Mouse (Mus musculus) frontal cortex, adult 2 months (tissue): Measurements from ENCODE around the gene Phldb3. TPM values are rescaled to one million over a fixed set of nuclear protein-coding genes. Genes with fewer than 3 reads are reported as not detected.

ENCODE experiments used
- DNase-seq, 2 experiments: peaks; one replicate each; pipeline ENCODE4 v3.0.0; 2022; ENCODE audit warnings: low spot score in 1 of 2; ENCODE audit errors: extremely low spot score in 1 of 2
- polyA plus RNA-seq: library from polyadenylated mRNA; depleted of rRNA; stranded (reverse); fragments of >200 nt; gene quantifications from 2 replicates; pipeline ENCODE4 v1.2.3, GENCODE M21; 2012; rRNA removed

The Phldb3 gene
- polyA plus RNA-seq, result 0.08 and 0.12 TPM in 2 replicates

DNA sequence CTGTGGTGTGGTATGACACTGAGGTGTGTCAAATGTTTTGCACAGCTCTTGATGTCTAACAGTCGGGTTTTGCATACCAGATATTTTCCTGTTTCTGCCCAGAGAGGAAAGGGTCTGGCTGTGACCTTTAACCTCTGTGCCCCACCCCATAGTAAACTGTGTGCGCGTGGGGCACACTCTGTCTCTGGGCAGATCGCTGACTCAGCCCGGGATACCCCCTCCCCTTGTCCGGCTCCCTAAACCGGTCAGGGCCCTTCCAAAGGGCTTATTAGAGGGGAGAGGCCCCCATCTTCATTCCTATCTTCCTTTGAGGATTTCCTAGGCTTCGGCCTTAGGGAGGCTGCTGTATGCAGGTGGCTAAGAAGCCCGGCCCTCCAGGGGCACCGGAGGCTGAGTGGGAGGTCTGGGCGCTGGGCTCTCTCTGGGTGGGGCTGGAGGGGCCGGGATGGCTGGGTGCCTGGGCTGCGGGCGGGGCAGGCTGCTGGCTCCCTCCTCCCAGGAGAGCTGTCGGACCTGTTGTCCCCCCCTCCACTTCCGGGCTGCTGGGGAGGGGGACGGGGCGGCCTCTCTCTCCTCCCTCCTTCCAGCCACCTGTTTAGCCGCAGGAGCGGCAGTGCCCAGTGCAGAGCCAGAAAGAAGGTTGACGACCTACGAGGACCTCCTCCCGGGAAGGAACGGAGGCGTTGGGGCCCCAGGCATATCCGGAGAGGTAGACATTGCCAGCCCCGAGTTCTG lies at the start of gene Phldb3:
Gene Phldb3 (plus strand): TSS at position 620 of the 735 bp plus-strand sequence.
- DNase-seq, result no peak

DNA sequence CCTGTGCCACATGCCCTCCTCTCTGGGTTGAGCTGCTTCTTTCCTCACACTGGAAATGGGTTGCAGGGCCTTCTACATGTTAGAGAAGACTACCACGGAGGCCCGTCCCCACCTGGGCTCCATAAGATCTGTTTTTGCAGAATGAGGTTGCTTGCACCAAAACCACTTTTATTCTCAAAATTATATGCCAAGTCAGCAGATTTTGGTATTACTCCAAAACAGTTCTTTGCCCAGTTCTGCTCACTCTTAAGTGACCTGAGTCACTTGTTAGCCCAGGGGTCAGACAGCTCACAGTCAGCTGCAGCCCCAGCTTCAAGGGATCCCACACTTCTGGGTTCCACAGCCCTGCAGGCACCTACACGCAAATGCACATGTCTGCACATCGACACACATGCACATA lies 49.1 kb upstream of the Phldb3 start:
- DNase-seq, result no peak

DNA sequence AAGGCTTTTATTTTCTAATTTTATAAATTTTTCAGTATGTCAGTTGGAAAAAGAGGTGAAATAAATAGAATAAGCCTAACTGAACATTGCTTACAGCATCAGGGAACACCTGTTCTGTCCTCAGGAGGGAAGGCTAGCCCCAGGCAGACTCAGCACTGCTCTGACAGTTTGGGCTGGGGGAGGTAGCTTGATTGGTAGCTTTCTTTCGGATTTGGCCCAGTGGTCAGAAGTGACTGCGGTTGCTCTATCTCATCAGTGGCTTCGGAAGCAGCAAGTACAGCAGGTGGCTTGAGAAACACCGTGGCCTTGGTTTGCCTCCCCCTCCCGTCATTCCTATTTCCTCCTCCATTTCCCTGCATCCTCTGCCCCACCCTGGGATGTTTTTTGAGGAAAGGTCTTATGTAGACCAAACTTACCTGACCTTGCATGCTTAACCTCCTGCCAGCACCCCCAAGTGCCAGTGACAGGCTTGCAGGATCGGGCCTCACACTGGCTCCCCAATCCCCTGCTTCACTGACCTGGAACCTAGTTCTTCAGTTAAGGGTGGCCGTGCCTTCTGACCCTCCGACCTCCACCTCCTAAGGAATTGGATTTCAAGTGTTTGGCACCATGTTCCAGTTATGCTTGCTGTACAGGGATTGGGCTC lies 47.2 kb upstream of the Phldb3 start:
- no peak for DNase-seq

DNA sequence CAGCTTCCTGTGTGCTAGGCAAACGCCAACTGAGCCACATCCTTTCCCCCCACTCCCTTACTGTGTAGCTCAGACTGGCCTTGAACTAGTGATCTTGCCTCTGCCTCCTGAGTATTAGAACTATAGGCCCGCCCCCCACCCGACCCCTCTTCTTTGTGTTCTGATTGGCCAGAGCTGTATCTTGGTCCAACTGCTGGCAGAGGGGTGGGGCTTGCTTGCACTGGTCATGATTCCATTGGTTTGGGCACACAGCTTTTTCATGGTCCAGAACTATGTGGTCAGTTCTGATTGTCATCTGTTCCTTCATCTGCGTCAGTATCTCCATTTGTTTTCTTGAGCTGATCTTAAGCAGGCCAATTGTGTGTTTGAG lies 46.7 kb upstream of the Phldb3 start:
- no peak for DNase-seq

DNA sequence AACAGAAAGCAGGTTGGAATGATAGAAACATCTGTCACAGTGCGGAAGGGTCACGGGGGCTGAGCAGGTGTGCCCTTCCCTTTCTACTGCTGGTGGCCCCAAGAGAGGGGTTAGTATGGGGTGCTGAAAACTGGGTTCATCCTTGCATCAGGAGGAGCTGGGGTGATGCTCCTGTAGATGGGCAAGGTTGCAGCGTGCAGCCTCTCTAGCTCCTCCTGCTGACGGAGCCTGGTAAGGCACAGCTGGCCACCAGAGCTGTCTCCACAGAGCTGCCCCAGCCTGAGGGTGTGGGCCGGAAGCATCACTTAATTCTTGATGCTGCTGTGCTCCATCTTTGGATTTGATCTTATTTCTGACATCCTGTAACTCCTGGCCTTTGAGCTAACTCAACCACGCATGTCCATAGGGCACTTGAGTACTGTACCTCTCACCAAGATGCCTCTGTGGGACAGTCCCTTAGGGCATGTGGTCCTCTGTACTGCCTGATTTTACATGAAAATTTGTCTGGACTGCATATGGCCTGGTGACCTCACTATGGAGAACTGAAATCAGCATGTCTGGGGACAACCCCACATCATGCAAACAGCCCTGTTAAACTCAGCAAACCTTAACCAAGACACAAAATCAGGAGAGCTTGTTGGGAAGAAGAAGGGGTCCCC lies 45.8 kb upstream of the Phldb3 start:
- DNase-seq, result peak in 1 of 2 experiments; percentile 82

DNA sequence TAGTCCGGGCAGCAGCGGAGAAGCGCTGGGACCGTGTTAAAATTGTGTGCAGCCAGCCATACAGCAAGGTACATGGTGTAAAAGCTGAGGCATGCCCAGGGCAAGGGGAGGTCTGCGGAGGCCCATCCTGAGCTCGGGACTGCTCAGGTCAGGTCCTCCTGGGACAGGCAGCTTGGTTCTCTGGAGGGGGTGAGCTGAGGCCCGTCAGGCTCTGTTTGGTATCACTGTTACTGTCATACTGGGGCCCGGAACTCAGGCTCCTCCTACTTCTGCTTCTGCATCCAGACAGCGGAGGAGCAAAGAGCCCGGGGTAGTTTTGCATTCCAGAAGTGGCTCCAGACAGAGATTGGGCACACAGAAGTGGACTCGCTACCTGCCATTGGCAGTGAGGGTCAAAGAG lies 44.9 kb upstream of the Phldb3 start:
- no peak for DNase-seq

DNA sequence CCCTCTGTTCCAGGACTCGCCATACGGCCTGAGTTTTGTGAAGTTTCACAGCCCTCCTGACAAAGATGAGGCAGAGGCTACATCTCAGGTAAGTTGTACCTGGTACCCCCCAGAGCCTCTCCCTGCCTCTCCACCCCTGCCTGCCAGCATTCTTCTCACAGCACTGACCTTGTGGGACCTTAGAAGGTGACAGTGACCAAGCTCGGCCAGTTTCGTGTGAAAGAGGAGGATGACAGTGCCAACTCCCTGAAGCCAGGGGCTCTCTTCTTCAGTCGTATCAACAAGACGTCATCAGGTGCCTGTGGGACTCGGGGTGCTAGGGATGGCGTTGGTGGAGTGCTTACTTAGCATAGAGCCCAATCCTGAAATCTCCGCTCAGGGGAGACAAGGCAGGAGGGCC lies 44.4 kb upstream of the Phldb3 start:
- no peak for DNase-seq

DNA sequence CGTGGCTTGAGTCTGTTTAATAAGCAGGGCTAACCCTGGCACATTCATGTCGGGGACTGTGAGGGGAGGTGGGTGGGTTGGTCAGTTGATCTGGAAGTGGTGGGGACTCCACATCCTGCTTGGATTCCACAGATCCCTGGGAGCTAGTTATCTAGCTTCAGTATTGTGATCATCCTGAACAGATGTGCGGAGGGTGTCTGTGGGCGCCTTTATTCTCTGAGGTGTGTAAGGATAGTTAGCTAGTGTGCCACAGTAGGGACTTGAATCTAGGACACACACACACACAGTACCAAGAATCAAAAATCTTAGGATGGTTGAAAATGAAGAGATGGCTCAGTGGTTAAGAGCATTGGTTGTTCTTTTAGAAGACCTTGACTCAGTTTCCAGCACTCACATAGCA lies 42.1 kb upstream of the Phldb3 start:
- DNase-seq, result no peak

DNA sequence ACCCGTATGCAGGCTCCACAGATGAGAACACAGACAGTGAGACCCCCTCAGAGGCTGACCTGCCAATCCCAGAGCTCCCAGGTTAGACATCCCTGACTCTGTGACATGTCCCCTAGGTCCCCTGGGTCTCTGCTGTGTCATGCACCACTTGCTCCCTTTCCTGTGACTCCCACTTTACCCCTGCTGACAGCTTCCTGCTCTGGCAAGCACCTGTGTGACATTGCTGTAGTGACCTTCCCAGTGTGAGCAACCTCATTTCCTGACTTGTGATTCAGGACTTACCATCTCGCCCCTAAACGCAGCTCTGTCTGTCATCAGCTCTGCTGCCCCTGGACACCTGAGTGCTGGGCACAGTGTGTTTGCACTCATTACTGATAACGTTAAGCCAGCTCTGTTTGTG lies 39.5 kb upstream of the Phldb3 start:
- no peak for DNase-seq

DNA sequence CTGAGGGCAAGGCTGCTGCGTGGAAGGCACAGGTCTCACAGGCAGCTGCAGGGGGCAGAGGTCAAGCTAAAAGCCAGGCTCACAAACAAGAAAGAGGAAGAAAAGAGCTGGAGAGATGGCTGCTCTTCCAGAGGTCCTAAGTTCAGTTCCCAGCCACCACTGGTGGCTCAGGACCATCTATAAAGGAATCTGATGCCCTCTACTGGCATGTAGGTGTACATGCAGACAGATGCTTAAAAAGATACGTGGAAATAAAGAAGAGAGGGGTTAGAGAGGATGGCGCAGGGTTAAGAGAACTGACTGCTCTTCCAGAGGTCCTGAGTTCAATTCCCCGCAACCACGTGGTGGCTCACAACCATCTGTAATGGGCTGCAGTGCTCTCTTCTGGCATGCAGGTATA lies 38.1 kb upstream of the Phldb3 start:
- DNase-seq, result no peak

DNA sequence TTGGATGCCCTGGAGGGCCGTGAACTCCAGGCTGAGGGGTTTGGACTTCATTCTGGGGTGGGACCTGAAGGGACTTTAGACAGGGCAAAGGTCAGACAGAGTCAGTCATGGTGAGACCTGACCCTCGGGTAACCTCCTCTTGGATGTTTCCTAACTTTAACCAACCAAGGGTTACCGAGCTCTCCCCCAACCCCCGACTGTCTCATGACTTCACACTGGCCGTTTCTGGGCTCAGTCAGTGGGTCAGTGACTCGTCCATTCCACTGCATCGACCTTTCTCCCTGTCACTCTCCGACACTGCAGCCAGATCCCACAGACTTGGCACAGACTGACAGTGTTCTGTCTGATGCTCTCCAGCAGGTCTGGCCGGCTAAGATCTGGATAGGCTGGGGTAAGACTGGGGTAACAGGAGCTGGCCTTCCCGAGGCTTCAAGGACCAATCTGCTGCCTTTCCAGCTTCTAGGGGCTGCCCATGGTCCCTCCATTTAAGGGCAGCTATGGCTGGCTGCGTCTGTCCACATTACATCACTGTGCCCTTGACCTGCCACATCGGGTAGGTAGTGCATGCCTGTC lies 36.3 kb upstream of the Phldb3 start:
- no peak for DNase-seq

DNA sequence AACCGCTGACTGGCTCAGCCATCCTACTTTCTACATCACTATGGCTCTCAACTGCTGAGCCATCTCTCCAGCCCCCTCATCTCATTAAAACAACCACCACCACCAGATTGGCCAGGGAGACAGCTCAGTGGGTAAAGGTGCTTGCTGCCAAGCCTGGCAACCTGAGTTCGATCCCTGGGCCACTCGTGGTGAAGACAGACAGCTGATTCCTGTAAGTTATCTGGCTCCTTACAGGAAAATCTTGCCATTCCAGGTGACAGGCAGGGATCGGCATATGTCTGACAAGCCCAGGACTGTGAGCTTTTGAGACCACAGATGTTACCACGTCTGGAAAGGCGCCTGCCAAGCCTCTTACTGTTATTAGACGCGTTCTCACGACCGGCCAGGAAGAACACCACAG lies 32.8 kb upstream of the Phldb3 start:
- DNase-seq, result no peak

DNA sequence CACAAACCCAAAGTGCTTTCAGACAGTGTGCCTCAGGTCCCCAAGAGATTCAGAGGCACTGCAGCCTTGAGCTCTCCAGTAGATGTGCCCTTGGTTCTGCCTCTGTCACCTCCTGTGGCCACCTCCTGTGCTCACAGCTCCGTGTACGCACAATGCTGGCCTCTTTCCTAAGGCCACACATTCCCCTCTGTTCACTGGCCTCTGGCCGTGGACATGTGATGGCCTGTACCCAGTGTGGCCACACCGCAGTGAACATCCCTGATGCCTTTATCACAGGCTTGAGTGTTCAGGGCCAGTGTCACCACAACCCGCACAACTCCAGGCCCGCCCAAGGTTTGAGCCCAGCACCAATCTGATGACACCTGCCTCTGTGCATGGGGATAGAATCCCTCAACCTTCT lies 25.7 kb upstream of the Phldb3 start:
- no peak for DNase-seq

DNA sequence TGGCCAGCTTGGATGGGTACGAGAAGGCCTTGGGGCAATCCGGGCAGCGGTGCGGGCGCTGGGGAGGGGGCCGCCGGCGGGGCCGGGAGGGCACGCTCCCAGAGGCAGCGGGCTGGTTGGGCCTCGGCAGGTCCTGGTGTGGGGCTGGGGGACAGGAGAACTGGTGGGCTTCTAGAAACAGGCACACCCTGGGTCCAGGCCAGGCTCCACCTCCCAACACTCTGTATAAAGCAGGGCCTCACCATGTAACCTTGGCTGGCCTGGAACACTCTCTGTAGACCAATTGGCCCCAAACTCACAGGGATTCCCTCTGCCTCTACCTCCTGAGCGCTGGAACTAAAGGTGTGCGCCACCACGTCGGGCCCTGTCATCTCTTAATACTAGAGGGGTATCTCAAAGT lies 24.6 kb upstream of the Phldb3 start:
- no peak for DNase-seq

DNA sequence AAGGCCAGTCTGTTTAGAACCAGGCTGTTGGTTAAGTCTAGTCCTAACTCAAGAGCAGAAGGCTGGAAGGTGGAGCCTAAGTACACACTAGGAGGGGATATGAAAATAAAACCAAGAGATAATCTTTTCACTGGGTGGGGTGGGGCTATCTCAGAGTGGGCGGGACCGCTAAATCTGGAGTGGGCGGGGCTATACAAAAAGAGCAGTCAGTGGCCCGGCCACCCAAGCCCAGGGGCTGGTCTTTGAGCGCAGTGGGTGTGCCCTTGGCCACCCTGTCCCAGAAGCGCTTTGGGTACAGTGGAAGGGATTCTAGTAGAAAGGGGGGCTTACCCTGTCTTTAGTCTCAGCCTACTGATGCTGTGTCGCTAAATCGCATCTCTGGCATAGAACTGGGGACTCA lies 23.7 kb upstream of the Phldb3 start:
- peak in 1 of 2 experiments; percentile 23 for DNase-seq

DNA sequence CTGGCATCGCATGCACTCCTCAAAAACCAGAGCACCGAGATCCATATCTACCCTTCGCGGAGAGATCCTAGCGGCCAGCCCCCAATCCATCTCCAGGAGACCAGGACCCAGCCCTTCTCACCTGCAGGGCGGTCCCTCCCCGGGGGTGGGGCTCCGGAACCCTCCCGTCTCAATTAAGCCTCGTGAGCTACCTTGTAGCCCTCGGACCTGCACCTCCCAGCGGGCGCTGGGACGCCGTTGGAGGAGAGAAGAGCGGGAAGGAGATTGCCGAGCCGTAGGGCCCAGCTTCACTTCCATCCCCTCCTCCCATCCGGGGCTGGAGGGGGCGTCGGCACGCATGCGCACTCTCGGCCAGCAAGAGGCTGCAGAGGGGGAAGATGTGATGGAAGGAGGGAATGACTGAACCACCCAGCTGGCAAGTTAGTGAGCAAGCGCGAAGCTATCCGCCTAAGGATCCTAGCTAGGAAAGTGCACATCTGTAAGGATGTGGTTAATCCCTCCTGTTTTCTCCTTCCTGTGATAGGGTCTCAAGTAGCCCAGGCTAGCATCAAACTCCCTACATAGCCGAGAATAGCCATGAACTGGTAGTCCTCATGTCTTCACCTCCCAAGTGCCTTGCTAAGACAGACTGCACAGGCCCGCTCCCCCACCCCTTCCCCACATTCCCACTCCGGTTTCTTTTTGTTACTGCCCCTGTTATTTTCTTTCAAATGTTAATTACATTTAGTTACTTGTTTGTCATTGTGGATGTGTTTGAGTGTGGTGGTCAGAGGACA lies 23.0 kb upstream of the Phldb3 start, which contains the start of the genes Ethe1 and Zfp575:
Gene Ethe1 (plus strand): TSS at position 214 of the 776 bp plus-strand sequence.
Gene Zfp575 (minus strand): TSS at position 312 of the 776 bp plus-strand sequence.
- DNase-seq, result peak; percentile 50 to 89

DNA sequence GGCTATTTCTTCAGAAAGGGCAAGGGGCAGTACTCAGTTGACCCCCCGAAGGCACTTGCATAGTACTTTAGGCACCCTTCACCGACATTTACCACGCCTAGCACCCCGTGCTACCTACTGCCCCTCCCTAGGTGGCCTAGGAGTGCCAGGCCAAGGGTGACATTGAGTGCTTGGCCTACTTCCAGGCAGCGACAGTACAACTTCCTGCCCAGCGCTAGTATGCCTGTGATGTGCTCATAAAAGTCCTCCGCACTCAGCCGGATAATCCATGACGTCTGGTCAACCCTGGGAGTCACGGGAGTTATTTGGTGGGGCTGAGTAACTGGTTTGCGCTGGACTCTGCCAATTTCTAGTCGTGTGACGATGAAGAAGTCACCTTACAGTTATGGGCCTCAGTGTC lies 22.2 kb upstream of the Phldb3 start:
- DNase-seq, result no peak

DNA sequence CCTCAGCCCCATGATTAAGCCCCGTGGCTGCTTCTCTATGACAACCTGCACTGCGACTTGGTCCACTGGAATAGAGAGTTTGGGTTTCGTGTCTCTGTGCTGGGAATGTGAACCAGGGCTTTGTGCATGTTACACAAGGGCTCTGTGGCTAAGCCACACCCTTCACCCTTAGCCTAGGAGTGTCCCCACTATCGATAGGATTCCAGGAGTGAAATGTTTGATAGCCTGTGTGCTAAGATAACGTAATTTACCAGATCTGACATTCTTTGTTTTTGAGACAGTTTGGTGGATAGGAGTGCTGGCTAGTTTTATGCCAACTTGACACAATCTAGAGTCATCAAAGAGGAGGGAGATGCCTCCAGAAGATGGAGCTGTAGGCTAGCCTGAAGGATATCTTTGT lies 18.8 kb upstream of the Phldb3 start:
- DNase-seq, result peak in 1 of 2 experiments; percentile 29

DNA sequence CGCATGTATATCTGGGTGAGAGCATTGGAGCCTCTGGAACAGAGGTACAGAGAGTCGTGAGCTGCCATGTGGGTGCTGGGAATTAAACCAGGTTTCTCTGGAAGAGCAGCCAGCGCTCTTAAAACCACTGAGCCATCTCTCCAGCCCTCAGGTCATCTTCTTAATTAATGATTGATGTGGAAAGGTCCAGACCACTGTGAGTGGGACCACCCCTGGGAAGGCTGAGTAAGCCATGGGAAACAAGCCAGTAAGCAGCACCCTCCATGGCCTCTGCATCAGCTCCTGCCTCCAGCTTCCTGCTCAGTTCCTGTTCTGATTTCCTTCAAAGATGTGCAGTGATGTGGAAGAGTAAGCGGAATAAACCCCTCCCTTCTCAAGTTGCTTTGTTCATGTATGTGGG lies 18.4 kb upstream of the Phldb3 start:
- DNase-seq, result no peak

DNA sequence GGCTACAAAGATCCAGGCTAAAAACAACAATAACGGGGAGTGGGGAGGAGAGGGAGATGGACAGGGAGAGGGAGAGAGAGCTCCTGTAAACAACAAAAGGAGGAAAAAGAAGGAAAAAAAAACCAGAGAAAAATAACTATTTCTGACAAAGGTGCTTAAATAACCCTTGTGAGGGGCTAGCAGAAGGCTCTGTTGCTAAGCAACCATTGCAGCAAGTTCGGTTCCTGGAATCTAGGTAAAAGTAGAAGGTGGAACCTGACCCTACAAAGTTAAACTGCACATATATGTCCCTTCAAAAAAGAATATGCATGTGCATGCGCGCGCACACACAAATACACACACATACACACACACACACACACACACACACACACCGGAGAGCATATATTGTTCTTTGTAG lies 17.8 kb upstream of the Phldb3 start:
- DNase-seq, result no peak
